Mouse (Mus musculus) MEL-GATA-1-ER (cell line): ENCODE results near the gene Aatf.

Source experiments
- DNase-seq: peaks from one replicate; pipeline ENCODE4 v3.0.0-alpha.2; 2012; ENCODE audit warnings: low read depth; ENCODE audit errors: extremely low read depth

Aatf gene

DNA sequence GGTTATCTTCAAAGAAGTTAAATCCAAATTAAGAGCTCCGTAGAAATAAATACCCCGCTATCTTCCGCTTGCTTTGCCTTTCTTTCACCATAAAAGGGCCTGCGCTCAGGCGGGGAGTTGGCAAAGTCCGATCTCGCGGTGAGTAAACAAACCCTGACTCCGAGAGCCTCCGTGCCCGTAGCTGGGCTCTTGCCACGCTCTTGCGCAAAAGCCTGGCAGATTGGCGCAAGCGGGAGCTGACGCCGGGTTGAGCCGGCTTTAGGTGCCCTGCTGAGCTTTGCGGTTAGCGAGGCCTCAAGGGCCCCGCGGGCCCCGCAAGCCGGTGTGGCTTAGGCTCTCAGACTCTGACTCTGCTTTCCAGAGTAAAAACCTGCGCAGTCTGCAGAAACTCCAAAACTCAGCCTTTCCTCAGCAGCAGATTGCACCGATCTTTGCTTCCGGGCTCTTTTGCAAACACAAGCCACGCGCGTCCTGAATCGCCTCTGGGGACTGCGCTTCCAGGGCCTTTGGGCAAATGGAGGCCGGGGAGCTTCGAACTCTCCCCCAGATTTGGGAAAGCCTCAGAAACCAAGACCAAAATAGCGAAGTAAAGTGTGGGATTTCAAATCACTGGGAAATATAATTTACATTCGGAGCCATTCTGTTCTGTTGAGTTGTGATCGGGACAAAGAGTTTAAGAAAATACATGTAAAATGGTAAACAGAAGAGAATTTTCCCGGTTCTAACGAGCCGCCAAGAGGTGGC, 9.4 kb upstream of the Aatf start:
- no peak for DNase-seq

DNA sequence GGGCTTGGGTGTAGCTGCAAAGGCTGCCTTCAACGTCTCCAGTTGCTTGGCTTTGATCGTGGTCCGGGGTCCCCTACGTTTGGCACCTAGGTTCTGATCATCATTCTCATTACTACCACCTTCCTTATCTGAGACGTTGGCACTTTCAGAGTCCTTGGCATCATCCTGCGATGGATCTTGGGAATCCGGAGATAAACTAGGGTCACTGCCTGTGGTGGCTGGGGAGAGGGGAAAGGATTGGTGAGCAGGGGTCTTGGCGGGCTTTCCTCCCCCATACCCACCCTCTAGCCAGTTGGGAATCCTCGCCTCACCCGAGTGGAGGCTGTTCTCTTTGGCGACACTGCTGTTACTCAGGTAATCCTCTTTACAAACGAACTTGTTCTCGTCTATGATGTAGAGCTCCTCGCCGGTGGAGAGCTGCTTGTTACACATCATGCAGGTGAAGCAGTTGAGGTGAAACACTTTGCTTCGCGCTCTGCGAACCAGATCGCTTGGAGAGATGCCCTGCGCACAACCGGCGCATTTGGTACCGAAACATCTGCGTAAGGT, 8.5 kb upstream of the Aatf start:
- DNase-seq: no peak

DNA sequence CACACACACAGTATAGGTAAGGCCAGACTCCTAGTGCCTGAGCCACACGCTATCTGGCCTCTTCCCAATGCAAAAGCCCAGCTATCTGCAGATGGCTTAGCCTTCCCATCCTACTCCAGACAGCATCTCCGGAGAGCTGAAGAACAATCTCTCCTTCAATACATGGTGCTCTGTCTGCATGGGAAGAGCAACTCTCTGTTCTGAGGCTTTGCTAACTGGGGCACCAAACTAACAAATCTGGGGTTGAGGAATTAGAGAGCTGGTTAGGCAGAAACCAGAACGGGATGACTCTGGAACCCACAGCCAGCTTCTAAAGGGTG, 7.7 kb upstream of the Aatf start:
- no peak for DNase-seq

DNA sequence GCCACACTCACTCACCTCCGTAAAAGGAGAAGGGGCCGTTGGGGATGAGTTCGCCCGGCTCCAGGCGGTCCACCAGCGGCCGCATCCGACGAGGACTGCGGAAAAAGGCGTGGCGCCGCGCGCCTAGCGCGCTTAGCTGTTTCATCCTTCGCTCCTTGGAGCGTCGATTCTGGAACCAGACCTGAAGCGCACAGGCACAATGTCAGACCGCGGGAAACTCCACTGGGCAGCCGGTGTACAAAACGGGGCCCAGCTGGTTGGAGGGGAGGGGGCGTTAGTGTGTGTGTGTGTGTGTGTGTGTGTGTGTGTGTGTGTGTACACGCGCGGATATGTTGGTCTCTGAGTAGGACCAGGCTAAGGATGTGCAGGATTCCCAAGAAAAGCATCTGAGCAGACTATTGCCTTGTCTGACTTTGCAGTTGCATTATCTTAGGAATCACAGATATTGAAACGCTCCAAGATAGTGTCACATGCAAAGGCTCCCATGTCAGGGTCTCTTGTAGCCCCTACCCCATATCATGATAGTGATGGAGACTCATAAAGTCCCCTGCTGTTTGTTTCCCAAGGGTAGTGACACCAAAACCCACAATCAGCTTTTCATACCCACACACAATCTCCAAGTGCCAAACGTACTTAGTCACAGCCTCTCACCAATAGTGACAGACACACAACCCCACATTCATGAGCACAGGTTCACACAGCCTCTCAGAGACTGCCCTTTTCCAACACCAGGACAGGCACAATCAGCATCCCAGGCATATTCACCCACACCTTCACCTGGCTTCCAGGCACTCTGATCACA, 7.1 kb upstream of the Aatf start:
- DNase-seq: no peak

DNA sequence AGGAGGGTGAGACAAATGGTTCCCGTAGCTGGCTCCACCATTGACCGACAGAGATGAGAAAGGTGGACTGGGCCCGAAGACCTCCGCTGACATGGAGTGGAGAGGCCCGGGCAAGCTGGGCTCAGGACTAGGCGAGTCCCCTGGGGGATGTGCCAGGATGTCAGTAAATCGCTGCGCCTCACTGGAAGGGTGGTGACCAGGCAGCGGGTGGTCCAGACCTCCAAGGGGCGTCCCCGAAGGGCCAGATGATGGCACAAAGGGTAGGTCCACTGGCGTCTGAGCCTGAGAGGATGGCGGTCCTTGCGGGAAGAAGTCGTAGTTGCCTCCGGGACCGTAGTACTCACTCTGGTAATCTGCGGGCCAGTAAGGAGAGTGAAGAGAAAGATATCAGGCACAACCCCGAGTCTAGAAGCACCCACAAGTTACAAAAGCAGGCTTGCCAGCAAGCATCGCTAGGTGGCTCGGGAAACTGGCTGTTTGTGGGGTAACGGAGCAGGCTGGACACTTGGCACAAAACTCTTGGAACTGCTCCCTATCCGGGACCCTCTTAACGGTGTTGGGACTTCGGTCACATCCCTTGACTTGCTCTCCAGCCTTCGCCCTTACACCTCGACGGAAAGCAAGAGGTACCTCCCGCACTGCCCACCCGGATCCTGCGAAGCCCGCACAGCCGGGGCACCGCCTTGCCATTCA, 6.4 kb upstream of the Aatf start:
- DNase-seq: no peak

DNA sequence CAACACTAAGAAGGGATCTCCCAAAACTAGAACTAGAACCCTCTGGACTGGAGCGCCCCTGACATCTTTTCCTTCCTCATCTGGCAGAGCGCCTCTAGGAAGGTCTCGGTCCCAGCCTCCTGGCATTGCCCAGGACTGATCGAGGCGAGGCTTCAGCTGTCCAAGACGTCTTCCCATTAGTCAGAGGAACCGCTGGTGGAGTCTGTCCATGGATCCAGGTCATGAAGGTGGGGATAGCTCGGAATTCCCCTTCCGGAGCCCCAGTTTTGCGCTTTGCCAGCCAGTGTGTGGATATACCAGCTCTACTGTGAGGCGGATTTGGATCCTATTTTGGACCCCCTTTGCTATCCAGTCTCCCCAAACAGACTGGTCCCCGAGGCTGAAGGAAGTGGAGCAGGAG, 5.7 kb upstream of the Aatf start:
- no peak for DNase-seq

DNA sequence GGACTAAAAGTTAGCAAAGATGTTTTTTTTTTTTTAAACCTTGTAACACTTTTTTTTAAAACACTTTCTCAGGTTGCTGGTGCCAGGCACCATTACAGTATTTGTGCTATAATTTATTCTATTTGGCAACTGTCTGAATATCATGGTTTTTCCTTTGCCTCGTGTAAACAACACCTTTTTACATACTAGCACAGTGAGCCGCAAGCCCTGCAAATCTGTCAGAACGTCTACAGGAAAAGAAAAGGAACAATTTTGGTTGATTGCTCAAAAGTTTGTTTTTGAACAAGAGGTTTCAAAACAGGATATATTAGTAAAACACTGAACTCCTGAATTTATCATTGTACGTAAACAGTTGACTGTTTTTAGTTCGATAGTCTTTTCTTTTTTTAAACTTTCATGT, 4.9 kb upstream of the Aatf start:
- DNase-seq: no peak

DNA sequence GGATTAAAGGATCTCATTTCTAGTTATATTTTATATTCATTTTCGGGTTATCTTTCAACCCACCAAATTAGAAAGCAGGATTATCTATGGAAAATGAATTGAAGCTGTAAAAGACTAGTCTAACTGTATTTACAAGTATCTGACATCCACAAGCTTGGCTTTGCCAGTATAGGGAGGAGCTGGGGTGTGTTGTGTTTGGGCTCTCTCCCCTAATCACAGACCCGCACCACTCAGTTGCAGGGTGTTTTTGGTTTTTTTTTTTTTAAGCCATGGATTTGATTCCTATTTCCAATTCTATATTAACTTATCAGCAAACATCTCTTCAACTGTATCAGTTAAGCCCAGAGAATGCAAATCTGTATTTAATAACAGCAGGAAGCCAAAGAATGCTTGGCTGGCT, 4.1 kb upstream of the Aatf start:
- DNase-seq: no peak

DNA sequence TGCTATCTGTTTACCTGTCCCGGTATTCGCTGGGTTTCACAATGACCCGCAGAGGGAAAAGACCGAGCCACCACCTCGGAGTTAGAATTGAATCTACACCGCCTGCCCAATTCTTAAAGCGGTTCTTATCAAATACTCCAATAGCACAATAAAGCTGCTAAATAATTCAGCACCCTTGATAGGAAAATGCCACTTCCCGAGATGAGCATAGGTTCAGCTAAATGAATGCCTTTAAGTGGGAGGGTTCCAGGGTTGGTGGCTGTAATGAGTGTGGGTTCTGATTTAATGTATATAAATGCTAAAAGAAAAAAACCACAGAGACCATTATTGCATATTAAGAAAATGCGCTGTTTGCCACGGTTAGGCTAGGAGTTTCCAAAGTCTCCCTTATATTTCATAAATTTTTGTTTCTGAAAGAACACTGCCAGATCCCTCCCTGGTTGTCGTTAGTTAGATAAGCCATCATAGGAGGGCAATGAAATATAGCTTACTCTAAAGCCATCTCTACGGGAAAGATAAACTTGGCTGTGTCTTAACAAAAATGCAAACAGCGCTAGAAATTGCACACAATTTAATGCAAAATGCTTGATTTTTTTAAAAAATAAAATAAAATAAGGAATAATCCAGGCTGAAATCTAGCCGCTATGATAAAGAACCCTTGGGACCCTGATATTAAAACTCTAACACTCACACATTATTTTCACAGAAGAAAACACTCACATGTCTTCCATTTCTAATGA, 3.3 kb upstream of the Aatf start:
- no peak for DNase-seq

DNA sequence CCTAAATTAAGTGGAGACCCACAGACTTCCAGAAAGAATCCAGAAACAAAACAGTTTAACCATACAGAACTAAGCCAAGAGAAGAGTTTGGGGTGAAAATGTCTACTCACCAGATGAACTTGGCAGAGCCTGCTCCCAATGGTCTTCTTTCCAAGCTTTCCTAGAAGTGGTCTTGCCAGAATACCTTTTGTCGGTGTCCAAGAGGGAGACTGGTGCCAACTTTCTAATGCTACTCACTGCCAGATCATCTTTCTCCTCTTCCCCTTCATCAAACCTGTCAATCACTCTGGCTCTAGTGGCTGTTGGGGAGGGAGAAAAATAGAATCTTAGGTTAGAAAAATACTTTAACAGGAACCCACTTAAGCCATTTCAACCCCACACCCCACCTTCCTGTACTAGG, 1.3 kb downstream of the Aatf start:
- no peak for DNase-seq

DNA sequence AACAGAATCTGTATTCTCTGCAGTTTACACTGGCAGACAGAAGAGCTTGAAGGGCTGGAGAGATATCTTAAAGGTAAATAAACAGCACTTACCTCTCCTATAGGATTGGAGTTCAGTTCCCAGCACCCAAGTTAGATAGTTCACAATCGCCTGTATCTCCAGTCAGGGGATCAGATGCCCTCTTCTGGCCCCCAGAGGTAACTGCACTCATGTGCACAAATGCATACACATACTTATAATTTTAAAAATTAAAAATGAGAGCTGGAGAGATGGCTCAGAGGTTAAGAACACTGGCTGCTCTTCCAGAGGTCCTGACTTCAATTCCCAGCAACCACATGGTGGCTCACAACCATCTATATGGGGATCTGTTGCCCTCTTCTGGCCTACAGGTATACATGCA, 9.0 kb downstream of the Aatf start:
- DNase-seq: no peak

DNA sequence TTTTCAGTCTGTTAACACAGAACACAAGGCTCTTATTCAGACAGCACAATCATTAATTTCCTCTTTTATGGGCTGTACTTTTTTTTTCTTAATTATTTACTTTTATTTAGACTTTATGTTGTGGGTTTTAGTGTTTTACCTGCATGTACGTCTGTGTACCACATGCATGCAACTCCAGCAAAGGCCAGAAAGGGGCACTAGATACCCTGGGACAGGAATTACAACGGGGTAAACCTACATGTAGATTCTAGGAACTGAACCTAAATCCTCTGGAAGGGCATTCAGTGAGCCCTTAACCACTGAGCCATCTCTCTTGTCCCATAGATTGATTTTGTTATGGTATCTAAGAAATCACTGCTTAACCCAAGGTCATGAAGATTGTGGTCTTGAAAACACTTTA, 15.4 kb downstream of the Aatf start:
- DNase-seq: no peak

DNA sequence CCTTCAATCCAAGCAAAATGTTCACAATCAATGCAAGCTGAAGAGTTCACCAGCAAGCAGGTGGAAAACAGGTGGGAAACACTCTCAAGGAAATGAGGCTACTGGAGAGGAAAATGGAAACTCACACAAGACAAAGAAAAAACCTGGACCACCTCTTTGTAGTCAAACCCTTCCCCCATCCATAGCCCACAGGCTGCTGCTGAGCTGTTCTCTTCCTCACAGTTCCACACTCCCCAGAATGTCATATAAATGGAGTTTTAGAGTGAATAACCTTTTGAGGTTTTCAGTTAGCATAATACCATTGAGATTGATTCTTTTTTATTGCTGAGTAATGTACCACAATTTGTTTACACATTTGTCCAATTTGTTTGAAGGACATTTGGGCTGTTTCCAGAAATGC, 16.4 kb downstream of the Aatf start:
- no peak for DNase-seq

DNA sequence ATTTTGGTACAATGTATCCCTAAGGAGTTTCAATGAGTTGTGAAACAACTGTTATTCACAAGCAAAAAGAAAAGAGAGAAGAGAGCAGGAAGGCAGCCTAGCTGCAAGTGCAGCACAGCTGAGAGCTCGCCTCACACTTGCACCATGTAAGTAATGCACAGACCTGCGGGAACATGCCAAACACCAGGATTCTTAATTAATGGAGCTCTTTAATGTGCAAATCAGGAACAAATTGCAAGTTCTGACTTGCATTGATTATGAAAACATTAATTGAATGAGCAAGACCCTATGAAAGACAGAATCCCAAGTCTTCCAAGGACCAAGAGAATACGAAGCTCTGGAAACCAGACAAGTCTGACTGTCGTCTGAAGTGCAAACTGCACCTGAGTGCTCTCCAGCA, 17.5 kb downstream of the Aatf start:
- DNase-seq: no peak

DNA sequence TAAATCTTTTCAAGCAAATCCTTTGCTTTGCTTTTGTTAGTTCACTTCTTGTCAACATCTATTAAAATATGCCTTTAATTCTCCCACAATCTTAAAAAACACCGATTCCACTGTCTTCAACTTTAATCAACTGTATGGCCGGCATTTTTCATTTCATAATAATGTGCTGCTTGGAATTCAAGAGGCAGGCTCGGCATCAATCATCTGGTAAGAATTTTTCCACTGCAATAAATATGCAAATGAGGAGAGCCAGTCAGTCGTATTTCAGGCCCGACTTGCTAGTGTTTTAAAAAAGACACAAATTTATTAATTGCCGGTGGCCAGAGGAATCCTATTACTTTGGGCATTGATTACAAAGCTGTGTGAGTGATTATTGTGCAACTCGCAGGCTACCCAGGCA, 31.7 kb downstream of the Aatf start:
- no peak for DNase-seq

DNA sequence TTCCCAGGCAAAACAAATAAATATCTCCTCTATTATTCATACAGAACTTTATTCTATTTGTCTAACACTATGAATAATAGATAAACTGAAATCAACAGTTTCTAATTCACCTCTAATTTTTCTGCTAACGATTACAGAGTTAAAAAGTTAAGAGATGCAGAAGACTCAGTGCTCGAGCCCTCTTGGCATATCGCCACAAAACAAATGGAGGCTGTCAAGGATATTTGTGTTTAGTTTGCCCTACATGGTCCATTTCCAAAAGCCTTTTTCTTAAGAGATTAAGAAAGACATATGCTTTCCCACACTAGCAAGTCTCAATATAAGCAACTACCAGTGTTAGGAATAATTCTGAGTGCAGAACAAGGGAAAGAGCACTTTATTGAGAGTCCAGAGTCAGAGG, 32.9 kb downstream of the Aatf start:
- no peak for DNase-seq

DNA sequence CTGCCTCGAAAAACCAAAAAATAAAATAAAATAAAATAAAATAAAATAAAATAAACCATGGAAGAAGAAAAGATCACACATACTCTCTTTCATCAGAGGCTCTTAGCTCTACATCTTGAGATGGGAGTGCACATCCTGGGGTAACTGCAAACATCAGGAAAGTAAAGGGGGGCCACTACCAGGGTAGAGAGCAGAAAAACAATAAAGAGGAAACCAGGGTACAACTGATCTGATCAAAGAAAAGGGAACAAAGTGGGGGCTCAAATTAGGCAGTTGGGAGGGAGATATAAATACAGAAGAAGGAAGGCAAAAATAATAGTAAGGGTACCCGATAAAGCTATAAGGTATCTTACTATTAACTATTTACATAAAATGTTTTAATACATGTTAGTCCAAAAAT, 36.7 kb downstream of the Aatf start:
- DNase-seq: peak; percentile 56

DNA sequence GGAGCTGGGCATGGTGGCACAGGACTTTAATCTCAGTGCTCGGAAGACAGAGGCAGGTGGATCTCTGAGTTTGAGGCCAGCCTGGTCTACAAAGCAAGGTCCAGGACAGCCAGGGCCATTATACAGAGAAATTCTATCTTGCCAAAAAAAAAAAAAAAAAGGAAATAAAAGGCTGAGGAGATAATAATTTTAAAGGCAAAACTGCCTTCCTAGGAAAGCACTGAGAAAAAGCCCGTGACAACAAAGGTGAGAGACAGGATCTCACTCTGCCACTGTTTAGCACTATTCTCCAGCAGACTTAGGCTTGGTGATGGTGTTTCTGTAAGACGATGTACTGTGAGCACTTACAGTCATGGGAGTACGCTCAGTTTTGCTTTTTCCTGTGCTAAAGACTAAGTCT, 37.3 kb downstream of the Aatf start:
- peak; percentile 42 for DNase-seq

DNA sequence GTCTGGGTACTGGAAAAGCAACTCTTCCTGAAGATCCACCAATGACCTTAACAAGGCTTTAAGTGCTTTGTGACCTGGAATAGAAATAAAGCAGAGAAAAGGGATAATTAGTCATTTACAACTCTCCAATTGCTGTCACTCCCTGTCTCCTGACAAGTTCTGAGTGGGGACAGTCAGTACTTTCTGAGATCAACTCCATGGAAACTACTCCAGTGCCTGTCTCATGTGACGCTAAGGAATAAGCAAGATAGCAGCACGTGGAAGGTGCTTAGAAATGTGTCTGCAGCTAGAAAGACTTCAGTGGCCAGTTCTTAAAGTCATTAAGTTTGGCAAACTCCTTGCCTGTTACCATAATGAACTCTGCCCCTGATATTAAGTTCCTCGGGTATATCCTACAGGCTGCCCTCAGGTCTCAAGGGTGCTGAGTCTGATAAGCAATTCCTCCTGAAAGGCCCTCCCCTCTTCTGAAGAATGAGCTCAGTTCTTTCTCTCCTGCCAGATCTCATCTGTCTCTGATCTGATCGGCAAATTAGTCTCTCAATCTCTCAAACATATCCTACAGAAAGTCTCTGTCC, 40.1 kb downstream of the Aatf start:
- DNase-seq: no peak

DNA sequence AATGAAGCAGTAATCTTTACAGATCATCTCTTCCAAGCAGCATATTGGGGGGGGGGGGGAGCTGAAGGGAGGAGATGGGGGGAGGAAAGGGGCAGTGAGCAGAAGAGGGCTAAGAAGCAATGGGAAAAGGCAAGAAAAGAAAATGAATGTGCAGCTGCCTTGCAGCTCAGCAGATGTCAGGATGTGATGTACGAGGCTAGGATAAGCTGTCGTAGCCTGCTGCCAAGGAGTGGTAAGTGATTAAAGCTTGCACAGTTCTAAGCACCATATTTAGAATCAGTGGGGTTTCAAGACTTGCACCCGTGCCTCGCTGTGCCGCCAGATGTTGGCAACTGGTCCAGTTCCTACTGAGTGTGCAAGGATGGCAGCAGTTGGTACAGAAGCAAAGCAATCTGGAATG, 48.8 kb downstream of the Aatf start:
- no peak for DNase-seq

DNA sequence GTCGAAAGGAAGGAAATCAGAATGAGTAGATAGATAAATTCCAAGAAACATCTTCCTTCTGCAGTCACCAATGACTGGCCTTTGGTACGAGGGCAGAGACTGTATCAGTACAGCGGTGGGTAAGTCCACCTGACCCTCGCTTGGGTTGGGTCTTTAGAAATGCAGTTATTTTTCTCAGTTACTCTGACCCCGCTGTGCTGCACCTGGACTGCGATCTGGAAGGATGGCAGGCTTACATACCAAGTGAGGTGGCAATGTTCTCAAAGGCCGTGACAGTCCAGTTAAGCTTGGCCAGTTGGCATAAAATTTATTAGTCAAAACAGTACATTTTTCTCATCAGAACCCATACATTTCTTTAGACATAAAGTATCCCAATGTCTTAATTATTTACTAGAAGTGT, 59.4 kb downstream of the Aatf start:
- no peak for DNase-seq
